Mouse (Mus musculus) spleen, adult 18-20 months (tissue): ENCODE measurements around the gene 1600015I10Rik.

ENCODE experiments used
- DNase-seq, 2 experiments: peaks; one replicate each; pipeline ENCODE4 v3.0.0; 2022; ENCODE audit warnings: mixed read lengths in 2 of 2

The 1600015I10Rik gene

GRCm38 (mm10) chr6:48974663-48975062, 45.0 kb downstream of the 1600015I10Rik start, which contains the start of gene Doxl2:
TSS of gene Doxl2 (plus strand) at chr6:48974963.
- no peak for DNase-seq

GRCm38 (mm10) chr6:48979616-48980015, 49.9 kb downstream of the 1600015I10Rik start:
- no peak for DNase-seq

DNA sequence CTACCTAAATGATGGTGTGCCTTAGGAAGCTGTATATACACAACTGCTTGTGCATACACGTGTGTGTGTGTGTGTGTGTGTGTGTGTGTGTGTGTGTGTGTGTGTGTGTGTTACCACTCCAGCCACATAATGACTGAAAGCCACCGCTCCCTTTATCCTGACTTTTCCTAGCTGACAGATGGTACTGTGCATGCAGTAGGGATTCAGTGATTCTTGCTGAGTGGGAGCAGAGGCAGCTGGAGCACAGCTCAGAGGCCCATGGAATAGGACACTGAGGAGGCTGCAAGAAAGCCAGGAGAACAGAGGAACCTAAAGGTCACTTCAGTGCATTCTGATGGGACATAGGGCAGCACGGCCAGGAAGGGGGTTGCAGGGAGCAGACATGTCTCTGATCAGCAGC, 52.6 kb downstream of the 1600015I10Rik start:
- DNase-seq: no peak
